Mouse (Mus musculus): ENCODE data around the gene Cxcr5. TPM values are rescaled to one million over a fixed set of nuclear protein-coding genes. Genes with fewer than 3 reads are reported as not detected.

Cxcr5 gene
- total RNA-seq, 2 experiments from 2014 or later: 0.42 TPM; not detected in 1

DNA sequence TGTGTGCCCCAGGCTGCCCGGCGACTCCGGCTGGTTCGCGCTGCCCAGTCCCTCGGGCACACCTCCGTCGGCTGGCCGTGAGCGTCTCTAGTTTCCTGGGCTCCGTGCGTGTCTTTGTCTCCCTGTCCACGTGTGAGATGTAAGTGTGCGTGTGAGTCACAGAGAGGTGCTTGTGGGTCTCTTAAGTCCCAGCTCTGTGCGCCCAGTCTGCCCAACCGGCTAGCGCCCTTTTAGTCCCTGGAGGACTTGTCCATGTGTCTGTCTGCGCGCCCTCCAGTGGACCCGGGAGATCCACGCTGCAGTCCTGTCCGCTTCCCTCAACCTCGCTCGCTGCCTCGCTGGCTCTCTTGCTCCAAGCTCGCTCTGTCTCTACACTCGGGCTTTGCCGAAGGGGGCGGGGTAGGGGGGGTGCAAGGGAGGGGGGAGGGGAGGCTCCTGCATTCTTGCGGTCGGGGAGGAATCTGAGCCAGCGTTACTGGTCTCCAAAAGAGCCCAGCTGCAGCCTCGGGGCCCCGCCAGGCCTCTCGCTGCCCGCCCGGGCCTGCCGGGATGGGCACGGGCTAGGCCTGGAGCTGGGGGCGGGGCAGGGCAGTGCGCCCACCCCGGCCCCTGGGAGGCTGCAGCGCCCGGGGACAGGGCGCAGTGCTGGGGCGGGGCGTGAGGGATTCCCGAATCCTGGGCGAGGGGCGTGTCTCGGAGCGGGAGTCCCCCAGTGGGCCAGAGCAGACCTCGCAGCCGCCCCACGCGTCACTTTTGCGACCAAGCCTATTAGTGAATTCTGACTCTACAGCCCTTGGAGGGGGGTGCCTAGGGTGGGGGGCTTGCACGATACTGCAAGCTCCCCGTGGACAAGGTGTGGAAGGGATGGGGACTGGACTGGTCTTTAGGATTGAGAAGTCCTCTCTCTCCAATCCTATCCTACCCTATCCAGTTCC is 63.0 kb downstream of the Cxcr5 start:
- no peak for ATAC-seq (replicated peaks; ENCODE audit: low FRiP score, poor library complexity, severe bottlenecking)

DNA sequence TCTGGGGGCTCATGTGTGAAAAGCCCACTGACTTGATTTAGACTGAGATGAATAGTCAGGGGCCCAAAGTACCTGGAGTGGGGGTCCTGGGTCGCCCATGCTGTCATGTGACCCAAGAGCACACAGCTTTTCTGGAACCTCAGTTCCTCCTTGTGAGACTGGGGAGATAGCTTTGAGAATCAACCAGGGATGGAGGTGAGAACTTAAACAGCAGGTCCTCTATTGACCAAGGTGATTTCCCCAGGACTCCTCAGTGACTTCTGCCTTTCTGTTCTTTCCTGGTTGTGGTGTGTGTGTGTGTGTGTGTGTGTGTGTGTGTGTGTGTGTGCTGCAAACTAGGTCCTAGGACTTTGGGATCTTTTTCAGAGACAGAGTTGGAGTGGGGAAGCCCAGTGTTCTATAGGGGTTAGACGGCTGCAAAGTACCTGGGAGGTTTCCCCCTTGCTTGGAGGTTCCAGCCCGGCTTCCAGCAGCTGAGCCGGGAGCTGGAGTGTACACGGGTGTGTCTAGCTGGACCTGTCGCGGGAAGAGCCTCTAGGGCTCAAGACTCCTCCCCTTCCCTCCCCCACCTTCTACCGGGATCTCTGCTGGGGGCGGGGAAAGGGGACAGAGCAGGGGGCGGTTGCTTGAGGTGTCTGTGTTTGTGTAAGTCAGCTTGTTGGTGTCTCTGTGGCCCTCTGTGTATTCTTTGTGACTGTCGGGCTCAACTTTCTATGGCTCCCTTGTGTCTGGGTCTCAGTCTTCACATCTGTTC is 63.9 kb downstream of the Cxcr5 start:
- no peak for ATAC-seq (replicated peaks; ENCODE audit: low FRiP score, poor library complexity, severe bottlenecking)

GRCm38 (mm10) chr9:44496803-44497461 is 64.7 kb downstream of the Cxcr5 start:
- ATAC-seq (replicated peaks; ENCODE audit: low FRiP score, poor library complexity, severe bottlenecking): no peak

GRCm38 (mm10) chr9:44495810-44496344 is 65.8 kb downstream of the Cxcr5 start:
- ATAC-seq (replicated peaks; ENCODE audit: low FRiP score, poor library complexity, severe bottlenecking): no peak

GRCm38 (mm10) chr9:44494863-44495809 is 66.5 kb downstream of the Cxcr5 start:
- ATAC-seq (replicated peaks; ENCODE audit: low FRiP score, poor library complexity, severe bottlenecking): no peak

DNA sequence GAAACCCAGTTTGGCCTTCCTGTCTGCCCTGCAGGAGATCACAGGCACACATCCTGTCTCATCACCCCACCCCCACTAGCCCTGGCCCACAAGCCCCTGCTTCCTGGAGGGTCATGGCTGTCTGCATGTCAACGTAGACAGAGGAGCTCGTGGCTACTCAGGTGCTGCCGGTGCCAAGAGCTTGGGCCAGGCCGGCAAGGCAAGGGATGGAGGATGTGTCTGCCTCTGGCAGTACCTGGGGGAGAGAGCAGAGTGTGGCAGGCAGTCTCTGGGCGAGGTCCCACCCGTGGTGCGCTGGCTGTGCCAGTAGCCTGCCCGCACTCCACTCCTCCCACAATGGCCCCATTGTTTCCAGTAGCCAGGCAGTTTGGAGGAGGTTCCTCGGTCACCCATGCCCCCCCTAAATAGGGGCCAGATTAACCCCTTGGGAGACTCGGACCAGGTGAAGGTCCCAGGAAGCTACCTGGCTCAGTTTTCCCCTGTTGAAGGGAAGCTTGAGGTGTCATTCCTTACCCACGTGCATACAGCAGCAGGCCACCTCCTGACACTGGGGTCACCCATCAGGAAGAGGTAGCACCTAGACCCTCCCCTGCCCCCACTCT is 67.3 kb downstream of the Cxcr5 start:
- ATAC-seq (replicated peaks; ENCODE audit: low FRiP score, poor library complexity, severe bottlenecking): no peak

DNA sequence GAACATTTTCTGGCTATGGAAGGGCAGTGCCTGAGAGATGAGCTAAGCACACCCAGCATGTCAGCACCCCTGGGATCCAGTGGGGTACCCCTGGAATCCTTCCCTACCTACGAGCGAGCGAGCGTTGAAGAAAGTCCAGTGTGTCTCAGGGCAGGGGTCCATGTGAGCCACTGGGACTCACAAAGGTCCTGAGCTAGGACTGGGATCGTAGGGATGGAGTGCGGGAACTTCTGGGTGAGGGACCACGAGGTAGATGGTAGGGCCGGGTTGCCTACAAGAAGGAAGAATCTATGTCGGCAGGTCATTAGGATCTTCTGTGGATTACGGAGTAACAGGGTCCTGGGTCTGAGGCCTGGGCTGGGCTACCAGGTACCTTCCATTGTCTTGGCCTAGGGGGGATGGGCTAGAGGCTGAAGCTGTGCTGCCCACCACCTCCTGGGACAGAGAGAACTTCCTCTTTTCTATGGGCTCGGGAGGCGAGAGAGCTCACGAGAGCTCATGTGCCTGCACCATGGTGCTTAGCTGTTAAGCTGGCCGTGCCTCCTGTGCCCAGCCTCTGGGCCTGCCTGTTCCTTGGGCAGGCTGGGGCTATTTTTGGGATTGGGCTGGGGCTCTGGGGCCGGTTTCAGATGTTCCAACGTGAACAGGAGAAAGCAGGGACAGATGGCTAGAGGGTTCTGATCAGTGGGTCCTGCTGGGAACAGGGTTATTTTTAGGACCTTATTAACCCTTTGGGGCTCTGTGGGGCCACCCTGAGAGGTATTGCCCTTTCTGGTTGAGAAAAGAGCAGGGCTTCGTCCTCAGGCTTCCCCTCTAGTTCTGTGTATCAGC is 68.8 kb downstream of the Cxcr5 start:
- ATAC-seq (replicated peaks; ENCODE audit: low FRiP score, poor library complexity, severe bottlenecking): no peak

DNA sequence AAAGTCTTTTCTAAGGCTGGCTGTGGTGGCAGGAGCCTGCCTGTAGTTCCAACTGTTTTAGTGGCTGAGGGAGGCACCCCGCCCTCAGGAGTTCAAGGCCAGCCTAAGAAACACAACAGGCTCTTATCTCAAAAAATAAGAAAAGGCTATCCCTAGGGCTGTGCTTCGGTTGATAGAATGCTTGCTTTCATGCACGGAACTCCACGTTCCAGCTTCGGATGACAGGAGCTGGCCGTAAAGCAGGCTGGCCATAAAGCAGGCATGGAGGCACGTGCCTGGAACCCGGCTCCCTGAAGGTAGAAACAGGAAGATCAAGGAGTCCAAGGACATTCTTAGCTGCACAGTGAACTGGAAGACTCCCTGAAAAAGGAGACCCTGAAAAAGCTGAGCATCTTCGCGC is 70.3 kb downstream of the Cxcr5 start:
- ATAC-seq (replicated peaks; ENCODE audit: low FRiP score, poor library complexity, severe bottlenecking): no peak

DNA sequence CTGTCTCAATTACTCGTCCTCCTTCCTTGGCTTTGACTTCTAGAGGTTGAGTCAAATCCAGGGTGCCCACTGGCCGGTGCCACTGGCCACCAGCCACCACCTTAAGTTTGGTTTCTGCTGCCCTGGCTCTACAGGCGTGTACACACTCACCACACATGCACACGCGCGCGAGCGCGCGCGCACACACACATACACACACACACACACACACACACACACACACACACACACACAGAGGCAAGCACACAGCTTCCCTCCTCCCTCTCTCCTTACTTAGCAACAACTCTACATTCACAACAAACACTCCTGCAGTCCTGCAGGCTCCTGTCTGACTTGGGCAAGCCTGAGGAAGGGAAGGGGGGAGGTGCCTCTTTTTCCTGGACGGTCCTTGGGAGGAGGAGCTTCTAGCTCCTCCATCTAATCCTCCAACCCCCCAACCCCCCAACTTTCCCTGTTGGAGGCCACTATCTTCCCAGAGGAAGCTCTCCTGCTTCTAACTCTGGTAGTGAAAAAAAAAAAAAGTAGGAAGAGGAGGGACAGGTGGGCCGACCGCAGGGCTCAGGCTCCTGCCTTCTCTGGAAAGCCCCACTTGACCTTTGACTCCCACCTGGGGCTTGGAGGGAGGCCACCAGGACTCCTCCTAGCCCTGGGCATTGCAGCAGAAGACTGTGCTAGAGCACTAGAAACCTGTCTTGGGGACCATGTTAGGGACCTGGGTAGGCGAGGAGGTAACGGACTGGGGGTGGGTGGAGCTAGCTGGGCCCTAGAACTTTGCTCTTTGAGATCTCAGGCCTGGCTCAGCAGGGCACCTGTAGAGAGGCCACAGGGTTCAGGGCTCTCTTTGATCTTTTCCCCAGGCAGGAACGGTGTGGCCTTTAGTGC is 71.3 kb downstream of the Cxcr5 start:
- ATAC-seq (replicated peaks; ENCODE audit: low FRiP score, poor library complexity, severe bottlenecking): no peak

DNA sequence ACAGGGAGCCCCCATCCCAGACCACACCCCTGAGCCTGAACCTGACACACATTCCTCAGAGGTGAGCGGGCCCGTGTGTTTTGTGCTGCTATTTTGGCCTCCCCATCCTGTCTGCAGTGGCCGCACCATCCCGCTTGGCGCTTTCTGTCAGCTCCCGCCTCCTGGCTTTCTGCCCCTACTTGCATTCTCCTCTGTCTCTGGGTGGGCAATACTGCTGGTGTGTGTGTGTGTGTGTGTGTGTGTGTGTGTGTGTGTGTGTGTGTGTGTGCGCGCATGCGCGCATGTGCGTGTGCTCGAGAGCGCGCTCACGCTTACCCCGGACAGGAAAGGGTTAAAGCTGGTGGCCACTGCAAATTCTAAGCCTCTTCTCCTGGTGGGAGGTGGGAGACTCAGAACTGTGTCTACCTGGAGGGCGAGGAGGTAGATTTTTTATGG is 72.0 kb downstream of the Cxcr5 start:
- no peak for ATAC-seq (replicated peaks; ENCODE audit: low FRiP score, poor library complexity, severe bottlenecking)

GRCm38 (mm10) chr9:44488855-44489381 is 72.8 kb downstream of the Cxcr5 start:
- ATAC-seq (replicated peaks; ENCODE audit: low FRiP score, poor library complexity, severe bottlenecking): no peak

GRCm38 (mm10) chr9:44488416-44488815 is 73.3 kb downstream of the Cxcr5 start:
- no peak for ATAC-seq (replicated peaks; ENCODE audit: low FRiP score, poor library complexity, severe bottlenecking)

GRCm38 (mm10) chr9:44487441-44487840 is 74.2 kb downstream of the Cxcr5 start:
- ATAC-seq (replicated peaks; ENCODE audit: low FRiP score, poor library complexity, severe bottlenecking): no peak

DNA sequence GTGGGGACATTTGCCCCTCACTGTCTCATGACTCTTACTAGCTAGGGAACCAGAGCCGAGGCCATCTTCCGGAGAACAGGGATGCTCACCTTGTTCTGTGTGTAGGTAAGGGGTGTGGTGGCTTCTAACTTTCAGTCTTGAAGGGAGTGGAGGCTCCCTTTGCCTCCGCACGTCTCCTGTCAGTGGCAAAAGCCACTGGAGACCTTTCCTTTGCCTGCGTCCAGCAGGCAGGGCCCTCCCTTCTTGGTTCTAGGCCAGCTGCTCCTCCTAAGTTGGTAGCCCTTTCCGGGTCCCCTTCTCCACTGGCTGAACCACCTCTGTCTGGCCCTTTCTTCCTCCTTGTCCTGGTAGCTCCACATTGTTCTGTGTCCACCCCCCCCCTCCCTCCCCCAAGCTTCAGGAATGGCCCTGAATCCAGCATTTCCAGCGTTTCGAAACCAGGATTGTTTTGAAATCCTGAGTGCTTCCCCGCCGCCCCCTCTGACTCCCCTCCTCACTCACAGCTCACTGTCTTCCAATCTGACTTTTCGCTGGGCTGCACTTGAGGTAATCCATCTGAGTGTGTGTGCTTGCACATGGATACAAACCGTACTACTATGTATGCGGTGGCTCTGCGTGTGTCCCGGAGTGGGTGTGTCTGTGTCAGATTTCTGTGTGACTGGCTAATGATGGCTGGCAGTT is 74.8 kb downstream of the Cxcr5 start:
- no peak for ATAC-seq (replicated peaks; ENCODE audit: low FRiP score, poor library complexity, severe bottlenecking)

- ATAC-seq (replicated peaks; ENCODE audit: low FRiP score, poor library complexity, severe bottlenecking): no peak
Observed at GRCm38 (mm10) chr9:44486335-44486734, 75.3 kb downstream of the Cxcr5 start.

GRCm38 (mm10) chr9:44485516-44486161 is 76.0 kb downstream of the Cxcr5 start:
- no peak for ATAC-seq (replicated peaks; ENCODE audit: low FRiP score, poor library complexity, severe bottlenecking)

Data from erythroid progenitor cell, adult 5-6 weeks (primary cell).